In genomic region chr16:94017953-94018352, GRCm38 (mm10) we compare ENCODE assay signal across 29 mouse cellular contexts. TPM values are rescaled to one million over a fixed set of nuclear protein-coding genes. Genes with fewer than 3 reads are reported as not detected.
DNase-seq lines count a peak whose midpoint lies in the region; ATAC-seq and TF ChIP-seq lines count a peak whose summit lies in the region.
"Had no signal": no experiment of that assay in that cellular context is flagged by ENCODE, and none has a peak within 500 bp of the region (broad histone marks: within the 10 kb centered on the region; RNA-seq: fewer than 3 reads in every experiment).

No protein-coding gene starts in this region.

- no peaks in the 10 kb centered on the region for H3K4me1 ChIP-seq in liver, postnatal 0 days (ENCODE audit: insufficient read depth)
- H3K4me1 ChIP-seq in liver, embryonic 12.5 days = peaks cover 7% of the 10 kb centered on the region
- H3K4me1 ChIP-seq in ES-Bruce4 (ENCODE audit: control insufficient read depth, insufficient read depth, low read length) = peaks cover 3% of the 10 kb centered on the region
- no peaks in the 10 kb centered on the region for H3K4me1 ChIP-seq in heart, adult 2 months (ENCODE audit: control insufficient read depth, insufficient read depth, low read length)
- H3K4me1 ChIP-seq: embryonic facial prominence, embryonic 12.5 days; forebrain, embryonic 15.5 days; heart, embryonic 15.5 days had no signal

- H3K79me2 ChIP-seq in heart, adult 2 months (replicated peaks; ENCODE audit: control insufficient read depth, insufficient read depth, low read length) = no peaks in the 10 kb centered on the region

- no peaks in the 10 kb centered on the region for H3K27me3 ChIP-seq in liver, postnatal 0 days (ENCODE audit: insufficient read depth, low read length)
- H3K27me3 ChIP-seq in liver, embryonic 12.5 days (replicated peaks) = no peaks in the 10 kb centered on the region
- H3K27me3 ChIP-seq in ES-Bruce4 (ENCODE audit: control insufficient read depth, insufficient read depth, low read length, poor library complexity, severe bottlenecking) = no peaks in the 10 kb centered on the region
- no peaks in the 10 kb centered on the region for H3K27me3 ChIP-seq in heart, adult 2 months (ENCODE audit: control insufficient read depth, insufficient read depth, low read length)
- H3K27me3 ChIP-seq: embryonic facial prominence, embryonic 12.5 days; forebrain, embryonic 15.5 days had no signal

- WGBS in liver, postnatal 0 days (ENCODE audit: insufficient replicate concordance) = 60% methylated on average over 4 of the region's 4 CpGs
- WGBS in liver, embryonic 12.5 days (ENCODE audit: insufficient replicate concordance) = 49% methylated on average over 4 of the region's 4 CpGs
- WGBS in heart, adult 2 months = 68% methylated on average over 4 of the region's 4 CpGs

- H3K27ac ChIP-seq in liver, postnatal 0 days (ENCODE audit: low read depth) = no peak overlapping the region
- no peak overlapping the region for H3K27ac ChIP-seq in liver, embryonic 12.5 days
- no peak overlapping the region for H3K27ac ChIP-seq in ES-Bruce4 (ENCODE audit: insufficient read depth, low read length)
- no peak overlapping the region for H3K27ac ChIP-seq in heart, adult 2 months
- H3K27ac ChIP-seq: embryonic facial prominence, embryonic 12.5 days; forebrain, embryonic 15.5 days; heart, embryonic 15.5 days; hindbrain, embryonic 14.5 days had no signal

- TF ChIP-seq CTCF in liver, postnatal 0 days (IDR thresholded peaks at IDR 0.05; ENCODE audit: low read depth) = peak; percentile 33; the same call in 1 of the 2 replicates
- peak; percentile 12 for TF ChIP-seq CTCF in ES-Bruce4 (IDR thresholded peaks at IDR 0.05; ENCODE audit: low read depth, low read length)
- TF ChIP-seq CTCF in heart, adult 2 months (IDR thresholded peaks at IDR 0.05) = no peak

- ATAC-seq in liver, postnatal 0 days = no peak
- no peak for ATAC-seq in liver, embryonic 12.5 days
- ATAC-seq in megakaryocyte-erythroid progenitor cell, adult 5-6 weeks (replicated peaks; ENCODE audit: low FRiP score, low TSS enrichment, poor library complexity, severe bottlenecking) = no peak
- ATAC-seq: CD4-positive, CD25-positive, alpha-beta regulatory T cell, adult 4 months; forebrain, embryonic 15.5 days; inflammation-experienced regulatory T-cells, adult 6 months had no signal

- H3K9ac ChIP-seq in liver, postnatal 0 days (replicated peaks) = no peak overlapping the region
- no peak overlapping the region for H3K9ac ChIP-seq in liver, embryonic 12.5 days
- H3K9ac ChIP-seq in ES-Bruce4 (ENCODE audit: low read depth, poor library complexity, severe bottlenecking) = no peak overlapping the region
- no peak overlapping the region for H3K9ac ChIP-seq in heart, adult 2 months (ENCODE audit: low read depth, low read length)
- H3K9ac ChIP-seq: embryonic facial prominence, embryonic 12.5 days; forebrain, embryonic 15.5 days; heart, embryonic 15.5 days; hindbrain, embryonic 14.5 days had no signal

- intact Hi-C loops in heart, adult 2 months (cut with DNase I) = no loop called here

- DNase-seq in liver, postnatal 0 days = no peak
- peak; percentile 64 for DNase-seq in ZHBTc4 (ENCODE audit: low read depth, low spot score)
- no peak for DNase-seq in adrenal gland, adult 8-10 months
- no peak for DNase-seq in heart, adult 2 months
- DNase-seq: adrenal gland, adult 2 months; B cell, adult 2 months; cerebellum, adult 11 months; cerebellum, adult 8-10 months; cerebellum, postnatal 14 days; gastrocnemius, postnatal 36 days; heart, adult 11 months; heart, postnatal 14 days; kidney, adult 18-20 months had no signal

- H3K4me3 ChIP-seq in liver, postnatal 0 days (ENCODE audit: low read depth, low read length) = no peak overlapping the region
- no peak overlapping the region for H3K4me3 ChIP-seq in liver, embryonic 12.5 days
- H3K4me3 ChIP-seq in ES-Bruce4 (ENCODE audit: low read depth, low read length) = no peak overlapping the region
- no peak overlapping the region for H3K4me3 ChIP-seq in heart, adult 2 months
- H3K4me3 ChIP-seq: embryonic facial prominence, embryonic 12.5 days; forebrain, embryonic 15.5 days; heart, embryonic 15.5 days had no signal

- no peaks in the 10 kb centered on the region for H3K9me3 ChIP-seq in liver, postnatal 0 days (ENCODE audit: low read length)
- H3K9me3 ChIP-seq in liver, embryonic 12.5 days (replicated peaks) = no peaks in the 10 kb centered on the region
- H3K9me3 ChIP-seq in ES-Bruce4 (replicated peaks; ENCODE audit: control insufficient read depth, insufficient read depth, low read length, poor library complexity, severe bottlenecking) = no peaks in the 10 kb centered on the region
- H3K9me3 ChIP-seq: embryonic facial prominence, embryonic 12.5 days; forebrain, embryonic 15.5 days; G1E; heart, embryonic 15.5 days had no signal

- no peak for TF ChIP-seq POLR2A in ES-Bruce4 (IDR thresholded peaks at IDR 0.05; ENCODE audit: insufficient read depth, low read length)
- no peak for TF ChIP-seq POLR2A in heart, adult 2 months (IDR thresholded peaks at IDR 0.05; ENCODE audit: insufficient read depth, low read depth, low read length)

- no peak overlapping the region for H3K4me2 ChIP-seq in liver, postnatal 0 days (ENCODE audit: low read depth, low read length)
- no peak overlapping the region for H3K4me2 ChIP-seq in liver, embryonic 12.5 days
- H3K4me2 ChIP-seq: embryonic facial prominence, embryonic 12.5 days; forebrain, embryonic 15.5 days; heart, embryonic 11.5 days; heart, embryonic 15.5 days; hindbrain, embryonic 14.5 days had no signal

- no peaks in the 10 kb centered on the region for H3K36me3 ChIP-seq in liver, postnatal 0 days (replicated peaks; ENCODE audit: insufficient read depth, low read length)
- no peaks in the 10 kb centered on the region for H3K36me3 ChIP-seq in liver, embryonic 12.5 days
- no peaks in the 10 kb centered on the region for H3K36me3 ChIP-seq in ES-Bruce4 (ENCODE audit: control insufficient read depth, insufficient read depth, low read length, poor library complexity, severe bottlenecking)
- H3K36me3 ChIP-seq in heart, adult 2 months (ENCODE audit: control insufficient read depth, insufficient read depth, low read length) = no peaks in the 10 kb centered on the region
- H3K36me3 ChIP-seq: embryonic facial prominence, embryonic 12.5 days; forebrain, embryonic 15.5 days; G1E; heart, embryonic 15.5 days had no signal

- no peak for TF ChIP-seq EP300 in liver, postnatal 0 days (IDR thresholded peaks at IDR 0.05; ENCODE audit: low read depth)
- no peak for TF ChIP-seq EP300 in ES-Bruce4 (IDR thresholded peaks at IDR 0.05; ENCODE audit: insufficient read depth, low read depth, low read length)
- TF ChIP-seq EP300 in heart, adult 2 months (IDR thresholded peaks at IDR 0.05; ENCODE audit: insufficient read depth, low read depth, low read length) = no peak

RNA-seq across cellular contexts. Expression of gene Cldn14, which starts 9.3 kb away (rescaled TPM):
- 8.6 and 12.6 TPM in 2 replicates for polyA plus RNA-seq in liver, postnatal 0 days (2015; fragmentation: Nextera tagmentation; extraction: Ambion mirVana)
- 0.19 and 0.30 TPM in 2 replicates for polyA plus RNA-seq in liver, embryonic 12.5 days (2016; fragmentation: Nextera tagmentation; extraction: Ambion mirVana)
- polyA plus RNA-seq in ES-Bruce4 (2011; ENCODE audit: insufficient read depth, insufficient read length, low read depth, missing spikeins) = 0.42 TPM in 1 of 2 replicates, not detected in the other
- total RNA-seq in adrenal gland, adult 8-10 months (2022) = not detected
- not detected for total RNA-seq in heart, adult 2 months (2021)
- not detected in 2 replicates for polyA plus RNA-seq in heart, adult 2 months (2012; rRNA removed)
- total RNA-seq in megakaryocyte-erythroid progenitor cell, adult 5-6 weeks (2014; fragmentation: Nextera tagmentation) = not detected in 2 replicates
- total RNA-seq in megakaryocyte-erythroid progenitor cell, adult 5-6 weeks (2017) = not detected in 2 replicates
- total RNA-seq: adrenal gland, adult 2 months; common myeloid progenitor, adult 5-6 weeks; G1E; gastrocnemius, adult 8-10 months; heart, postnatal 14 days; hematopoietic stem cell, adult 5-6 weeks had no signal
- polyA plus RNA-seq: brain, embryonic 14.5 days; CD4-positive, CD25-positive, alpha-beta regulatory T cell, adult 4 months; forebrain, embryonic 11.5 days; forebrain, embryonic 15.5 days; G1E; heart, embryonic 15.5 days; hindbrain, embryonic 14.5 days; inflammation-experienced regulatory T-cells, adult 6 months had no signal
